Mouse (Mus musculus): Measurements from ENCODE around the gene Olfr692.
"Not testable (repeated sequence)": the region's sequence is repeated elsewhere in the genome, so short reads cannot be mapped to it uniquely, and the experiment has no call there.

The Olfr692 gene

DNA sequence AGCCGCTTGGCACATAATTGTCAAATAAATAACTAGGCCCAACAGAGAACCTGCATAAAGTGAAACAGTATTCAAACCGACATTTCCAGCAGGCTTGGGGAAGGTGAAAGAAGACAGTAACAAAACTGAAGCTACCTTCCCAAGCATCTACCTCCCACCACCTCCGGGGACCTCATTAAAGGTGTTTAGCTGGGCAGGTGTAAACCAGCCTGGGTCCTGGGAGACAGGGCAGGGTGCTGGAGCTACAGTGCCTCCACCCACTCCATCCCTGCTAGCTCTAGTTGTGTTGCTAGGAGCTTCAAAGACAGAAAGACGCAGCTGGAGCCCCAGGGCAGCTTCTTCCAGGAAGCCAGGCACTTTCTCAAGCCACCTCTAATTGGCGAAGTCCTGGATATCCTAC is 36.2 kb downstream of the Olfr692 start, which contains the start of gene Cnga4:
TSS of gene Cnga4 (plus strand) at position 301 of the 400 bp plus-strand sequence.
- no peak for DNase-seq (ENCODE audit: extremely low read depth, low read depth)

- no peak for DNase-seq (ENCODE audit: extremely low read depth, low read depth)
These were observed 38.3 kb downstream of the Olfr692 start for GRCm38 (mm10) chr7:105406322-105406721.

DNA sequence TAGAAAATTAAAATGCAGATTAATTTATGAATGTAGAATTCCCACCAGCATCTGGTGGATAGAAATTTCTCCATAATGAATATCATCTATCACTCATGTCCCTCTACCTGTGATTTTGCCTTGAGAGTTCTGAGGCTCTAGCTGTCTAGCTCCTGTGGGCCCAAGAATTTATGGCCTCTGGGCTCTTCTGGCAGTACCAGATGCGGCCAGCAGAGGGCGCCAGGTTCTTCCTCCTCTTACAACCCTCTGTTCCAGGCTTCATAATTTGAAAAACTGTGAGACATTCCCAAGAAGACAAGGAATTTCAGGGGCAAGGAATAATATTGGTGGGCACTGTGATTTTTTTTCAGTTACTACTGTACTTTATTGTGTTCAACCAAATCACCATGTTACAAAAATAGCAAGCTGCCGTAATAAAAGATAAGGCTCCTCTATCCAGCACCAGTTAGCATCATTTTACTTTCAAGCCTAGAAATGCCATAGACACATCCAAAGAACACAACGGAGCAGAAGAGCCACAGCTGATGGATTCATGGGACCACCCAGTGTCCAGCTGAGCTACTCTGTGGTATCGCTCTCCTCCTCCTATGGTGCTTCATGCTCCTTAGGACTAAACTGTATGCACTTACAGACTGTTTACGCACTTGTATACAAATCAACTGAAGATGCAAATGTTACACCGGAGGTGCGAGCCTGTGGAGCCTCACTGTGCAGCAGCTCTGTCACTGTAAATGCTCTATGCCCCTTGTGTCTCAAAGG is 44.0 kb downstream of the Olfr692 start:
- not testable (repeated sequence) for DNase-seq (ENCODE audit: extremely low read depth, low read depth)

GRCm38 (mm10) chr7:105414385-105414784 is 46.4 kb downstream of the Olfr692 start:
- DNase-seq (ENCODE audit: extremely low read depth, low read depth): no peak

GRCm38 (mm10) chr7:105416529-105416928 is 48.5 kb downstream of the Olfr692 start:
- DNase-seq (ENCODE audit: extremely low read depth, low read depth): no peak

GRCm38 (mm10) chr7:105418106-105418505 is 50.1 kb downstream of the Olfr692 start:
- no peak for DNase-seq (ENCODE audit: extremely low read depth, low read depth)

All from MEL-GATA-1-ER (cell line).